Mouse (Mus musculus) adrenal gland, postnatal 36 days (tissue): ENCODE measurements around the gene Nlrp14. TPM values are rescaled to one million over a fixed set of nuclear protein-coding genes. Genes with fewer than 3 reads are reported as not detected.
"Not testable (repeated sequence)": the region's sequence is repeated elsewhere in the genome, so short reads cannot be mapped to it uniquely, and the experiment has no call there.

Experiments
- DNase-seq, 2 experiments: peaks; one replicate each; pipeline ENCODE4 v3.0.0; 2021; ENCODE audit warnings: mixed read lengths in 1 of 2
- long read RNA-seq, 2 experiments: library from polyadenylated mRNA; stranded (forward); transcript quantifications; one replicate each; pipeline ENCODE4 v2.0.0; 2021; ENCODE audit warnings: borderline sequencing depth in 2 of 2
- total RNA-seq, 2 experiments: library from RNA; stranded (reverse); gene quantifications; 2 replicates each; pipeline ENCODE4 v1.2.3; 2021

Nlrp14 gene
- not detected for total RNA-seq
- long read RNA-seq, experiment 1: 0 reads
- long read RNA-seq, experiment 2: 0 reads

- DNase-seq: no peak
Measured at GRCm38 (mm10) chr7:107166690-107167089, at the start of gene Nlrp14. Gene Nlrp14 (plus strand): TSS chr7:107166990.

- DNase-seq: not testable (repeated sequence)
Measured at GRCm38 (mm10) chr7:107130983-107131382, 35.8 kb upstream of the Nlrp14 start, which contains the start of gene Olfr715. Gene Olfr715 (minus strand): TSS chr7:107131083.

- DNase-seq: not testable (repeated sequence)
Measured at GRCm38 (mm10) chr7:107138027-107138426, 28.8 kb upstream of the Nlrp14 start, which contains the start of gene Olfr716. Gene Olfr716 (plus strand): TSS chr7:107138327.

- no peak for DNase-seq
Measured at GRCm38 (mm10) chr7:107180406-107180805, 13.6 kb downstream of the Nlrp14 start.

- peak in 1 of 2 experiments; percentile 8 for DNase-seq
Measured at GRCm38 (mm10) chr7:107201817-107202216, 35.0 kb downstream of the Nlrp14 start.

- DNase-seq: no peak
Measured at GRCm38 (mm10) chr7:107207843-107208242, 41.1 kb downstream of the Nlrp14 start.

GRCm38 (mm10) chr7:107209204-107209860 is 42.5 kb downstream of the Nlrp14 start, which contains the start of gene Rbmxl2:
Gene Rbmxl2 (plus strand): TSS chr7:107209445.
- DNase-seq: no peak

GRCm38 (mm10) chr7:107210126-107210576 is 43.4 kb downstream of the Nlrp14 start:
- DNase-seq: peak; percentile 21 to 28

GRCm38 (mm10) chr7:107215723-107216122 is 48.9 kb downstream of the Nlrp14 start:
- DNase-seq: peak in 1 of 2 experiments; percentile 3

GRCm38 (mm10) chr7:107216845-107217244 is 50.1 kb downstream of the Nlrp14 start:
- no peak for DNase-seq

GRCm38 (mm10) chr7:107236854-107237253 is 70.1 kb downstream of the Nlrp14 start:
- DNase-seq: no peak

- no peak for DNase-seq
Measured at GRCm38 (mm10) chr7:107237498-107237897, 70.7 kb downstream of the Nlrp14 start.

GRCm38 (mm10) chr7:107241371-107241883 is 74.6 kb downstream of the Nlrp14 start:
- DNase-seq: no peak

Other genes with a start within 250 kb of the Nlrp14 start
- gene Olfr709-ps1, start 234.8 kb upstream of the Nlrp14 start, total RNA-seq: under 1 TPM in 1 of 2 experiments, not detected in 1; 0.07 TPM
- not detected for gene Olfr710, start 218.7 kb upstream of the Nlrp14 start, total RNA-seq
- not detected for gene Olfr6, start 203.1 kb upstream of the Nlrp14 start, total RNA-seq
- gene Olfr711, start 191.5 kb upstream of the Nlrp14 start, total RNA-seq: not detected
- not detected for gene Olfr2, start 160.9 kb upstream of the Nlrp14 start, total RNA-seq
- gene Olfr713, start 135.8 kb upstream of the Nlrp14 start, total RNA-seq: not detected
- gene Olfr714, start 96.0 kb upstream of the Nlrp14 start, total RNA-seq: not detected
- gene Olfr17, start 73.8 kb upstream of the Nlrp14 start, total RNA-seq: not detected
- gene Olfr715b, start 56.6 kb upstream of the Nlrp14 start, total RNA-seq: not detected
- gene Olfr715, start 35.9 kb upstream of the Nlrp14 start, total RNA-seq: not detected
- not detected for gene Olfr716, start 28.7 kb upstream of the Nlrp14 start, total RNA-seq
- gene Rbmxl2, start 42.5 kb downstream of the Nlrp14 start, total RNA-seq: not detected
- gene Syt9, start 203.7 kb downstream of the Nlrp14 start, total RNA-seq: 1 to 10 TPM; 2.1 to 3.0 TPM